Mouse (Mus musculus) adrenal gland, postnatal 25 days (tissue): Measurements from ENCODE around the gene Itgam. TPM values are rescaled to one million over a fixed set of nuclear protein-coding genes. Genes with fewer than 3 reads are reported as not detected.
"Not testable (repeated sequence)": the region's sequence is repeated elsewhere in the genome, so short reads cannot be mapped to it uniquely, and the experiment has no call there.

ENCODE experiments used
- DNase-seq: peaks from one replicate; pipeline ENCODE4 v3.0.0; 2021; ENCODE audit warnings: mixed read lengths
- total RNA-seq: library from RNA; stranded (reverse); gene quantifications from 2 replicates; pipeline ENCODE4 v1.2.3, GENCODE M21; 2021

The Itgam gene
- total RNA-seq, 1 experiment from 2014 or later = 2.9 TPM

- DNase-seq = no peak
Measured at GRCm38 (mm10) chr7:128132148-128132547, 69.7 kb downstream of the Itgam start.

GRCm38 (mm10) chr7:128133596-128133995 lies 71.2 kb downstream of the Itgam start:
- DNase-seq = no peak

- DNase-seq = no peak
Measured at GRCm38 (mm10) chr7:128136927-128137326, 74.5 kb downstream of the Itgam start.

GRCm38 (mm10) chr7:128139611-128140010 lies 77.2 kb downstream of the Itgam start:
- no peak for DNase-seq

GRCm38 (mm10) chr7:128150970-128151369 lies 88.5 kb downstream of the Itgam start:
- DNase-seq = no peak

- no peak for DNase-seq
Measured at GRCm38 (mm10) chr7:128154076-128154475, 91.6 kb downstream of the Itgam start, which contains the start of gene Itgad. Gene Itgad (plus strand): TSS chr7:128154376.

GRCm38 (mm10) chr7:128154924-128155323 lies 92.5 kb downstream of the Itgam start:
- peak; percentile 19 for DNase-seq

- not testable (repeated sequence) for DNase-seq
Measured at GRCm38 (mm10) chr7:128158688-128159354, 96.4 kb downstream of the Itgam start.

GRCm38 (mm10) chr7:128164001-128164400 lies 101.6 kb downstream of the Itgam start:
- DNase-seq = no peak

GRCm38 (mm10) chr7:128166391-128166790 lies 104.0 kb downstream of the Itgam start:
- DNase-seq = no peak

Other genes starting within 250 kb of the Itgam start
- 101 and 122 TPM in 2 replicates for gene Stx4a, start 238.3 kb upstream of the Itgam start, total RNA-seq
- gene Stx1b, start 238.1 kb upstream of the Itgam start, total RNA-seq = 4.2 and 8.0 TPM in 2 replicates
- gene Zfp646, start 186.4 kb upstream of the Itgam start, total RNA-seq = 41.2 and 42.2 TPM in 2 replicates
- gene Zfp668, start 185.8 kb upstream of the Itgam start, total RNA-seq = 9.3 and 11.3 TPM in 2 replicates
- 1.2 and 2.2 TPM in 2 replicates for gene Prss53, start 171.7 kb upstream of the Itgam start, total RNA-seq
- gene Gm21974, start 167.2 kb upstream of the Itgam start, total RNA-seq = not detected in 2 replicates
- gene Vkorc1, start 167.0 kb upstream of the Itgam start, total RNA-seq = 69.5 and 76.6 TPM in 2 replicates
- 119 and 123 TPM in 2 replicates for gene Bckdk, start 158.6 kb upstream of the Itgam start, total RNA-seq
- gene Kat8, start 150.1 kb upstream of the Itgam start, total RNA-seq = 30.0 and 32.6 TPM in 2 replicates
- 0.15 TPM in 1 of 2 replicates, not detected in the other for gene Prss8, start 132.5 kb upstream of the Itgam start, total RNA-seq
- gene Prss36, start 115.9 kb upstream of the Itgam start, total RNA-seq = 4.4 and 9.7 TPM in 2 replicates
- 189 and 309 TPM in 2 replicates for gene Fus, start 95.2 kb upstream of the Itgam start, total RNA-seq
- gene Pycard, start 68.8 kb upstream of the Itgam start, total RNA-seq = 2.8 and 5.5 TPM in 2 replicates
- 0.24 TPM in 1 of 2 replicates, not detected in the other for gene Trim72, start 58.7 kb upstream of the Itgam start, total RNA-seq
- gene Gm49368, start within 50 bp of the Itgam start, total RNA-seq = not detected in 2 replicates
- gene Itgax, start 66.9 kb downstream of the Itgam start, total RNA-seq = 0.71 and 0.97 TPM in 2 replicates
- gene Itgad, start 91.7 kb downstream of the Itgam start, total RNA-seq = not detected in 2 replicates
- 2.8 and 5.0 TPM in 2 replicates for gene Cox6a2, start 143.7 kb downstream of the Itgam start, total RNA-seq
- gene Armc5, start 174.7 kb downstream of the Itgam start, total RNA-seq = 19.3 and 20.5 TPM in 2 replicates
- gene 9130023H24Rik, start 175.4 kb downstream of the Itgam start, total RNA-seq = 9.1 and 10.3 TPM in 2 replicates
- gene Tgfb1i1, start 184.2 kb downstream of the Itgam start, total RNA-seq = 20.2 and 23.0 TPM in 2 replicates
- gene Slc5a2, start 203.0 kb downstream of the Itgam start, total RNA-seq = not detected in 2 replicates
- gene BC017158, start 235.5 kb downstream of the Itgam start, total RNA-seq = 29.0 and 33.5 TPM in 2 replicates